Mouse (Mus musculus) adrenal gland, adult 18-20 months (tissue): ENCODE measurements around the gene Nup155. TPM values are rescaled to one million over a fixed set of nuclear protein-coding genes. Genes with fewer than 3 reads are reported as not detected.
"Not testable (repeated sequence)": the region's sequence is repeated elsewhere in the genome, so short reads cannot be mapped to it uniquely, and the experiment has no call there.

Experiments
- DNase-seq, 2 experiments: peaks; one replicate each; pipeline ENCODE4 v3.0.0; 2021 to 2022; ENCODE audit warnings: low spot score in 2 of 2
- long read RNA-seq, 2 experiments: library from polyadenylated mRNA; stranded (forward); transcript quantifications; one replicate each; pipeline ENCODE4 v2.0.0; 2021
- total RNA-seq, 2 experiments: library from RNA; stranded (reverse); gene quantifications; 1 replicate in 1 of 2; 2 replicates in 1 of 2; pipeline ENCODE4 v1.2.3; 2021

Gene Nup155
- total RNA-seq: 10 to 100 TPM; 12.2 to 15.9 TPM
- long read RNA-seq, experiment 1: 0 reads
- long read RNA-seq, experiment 2, full-length matches to known transcripts: 10 of 14 reads
- long read RNA-seq, experiment 2, partial matches to known transcripts: 4 of 14 reads
- long read RNA-seq, experiment 2, other reads (novel, unspliced or antisense): 0 of 14 reads

GRCm38 (mm10) chr15:8108966-8109743, at the start of gene Nup155:
TSS of gene Nup155 (plus strand) at chr15:8109273.
- peak; percentile 90 to 91 for DNase-seq

GRCm38 (mm10) chr15:8065221-8065620, 43.9 kb upstream of the Nup155 start:
- no peak for DNase-seq

- DNase-seq: not testable (repeated sequence)
Measured at GRCm38 (mm10) chr15:8073159-8073558, 35.9 kb upstream of the Nup155 start.

- no peak for DNase-seq
Measured at GRCm38 (mm10) chr15:8082139-8082538, 26.9 kb upstream of the Nup155 start.

GRCm38 (mm10) chr15:8087293-8087692, 21.8 kb upstream of the Nup155 start:
- DNase-seq: no peak

- DNase-seq: no peak
Measured at GRCm38 (mm10) chr15:8088715-8089114, 20.4 kb upstream of the Nup155 start.

GRCm38 (mm10) chr15:8090685-8091084, 18.4 kb upstream of the Nup155 start:
- DNase-seq: no peak

- DNase-seq: not testable (repeated sequence)
Measured at GRCm38 (mm10) chr15:8092668-8093067, 16.4 kb upstream of the Nup155 start.

- peak; percentile 20 to 49 for DNase-seq
Measured at GRCm38 (mm10) chr15:8097853-8098252, 11.2 kb upstream of the Nup155 start.

- peak; percentile 99 to 100 for DNase-seq
Measured at GRCm38 (mm10) chr15:8098774-8099749, 10.0 kb upstream of the Nup155 start, which contains the start of gene Wdr70. TSS of gene Wdr70 (minus strand) at chr15:8099209.

GRCm38 (mm10) chr15:8101975-8102542, 7.0 kb upstream of the Nup155 start:
- not testable (repeated sequence) for DNase-seq

- no peak for DNase-seq
Measured at GRCm38 (mm10) chr15:8108360-8108965, 610 bp upstream of the Nup155 start.

- no peak for DNase-seq
Measured at GRCm38 (mm10) chr15:8109782-8110181, 709 bp downstream of the Nup155 start.

- no peak for DNase-seq
Measured at GRCm38 (mm10) chr15:8129281-8129680, 20.2 kb downstream of the Nup155 start.

GRCm38 (mm10) chr15:8131268-8131667, 22.2 kb downstream of the Nup155 start:
- DNase-seq: no peak

GRCm38 (mm10) chr15:8131761-8132160, 22.7 kb downstream of the Nup155 start:
- DNase-seq: no peak

- no peak for DNase-seq
Measured at GRCm38 (mm10) chr15:8135606-8136005, 26.5 kb downstream of the Nup155 start.

- DNase-seq: no peak
Measured at GRCm38 (mm10) chr15:8161841-8162240, 52.8 kb downstream of the Nup155 start.

- peak; percentile 98 for DNase-seq
Measured at GRCm38 (mm10) chr15:8168591-8169265, 59.7 kb downstream of the Nup155 start, which contains the start of gene Cplane1. TSS of gene Cplane1 (plus strand) at chr15:8169106.

- DNase-seq: no peak
Measured at GRCm38 (mm10) chr15:8169266-8169746, 60.2 kb downstream of the Nup155 start.
